Mouse (Mus musculus) heart, adult 2 months (tissue): ENCODE measurements around the gene Adrb1.
"Not testable (repeated sequence)": the region's sequence is repeated elsewhere in the genome, so short reads cannot be mapped to it uniquely, and the experiment has no call there.

Source experiments
- CTCF ChIP-seq: fragments of 200-600 bp; IDR thresholded peaks from 2 replicates; pipeline ENCODE4 v1.8.1; 2022; ENCODE audit warnings: antibody characterized with exemption, mild to moderate bottlenecking, moderate library complexity
- POLR2A ChIP-seq: fragments of 200-500 bp; IDR thresholded peaks from 2 replicates; pipeline ENCODE4 v1.6.1; 2011; ENCODE audit warnings: mild to moderate bottlenecking, low read depth, low read length, control low read depth; ENCODE audit not compliant: insufficient read depth

- TF ChIP-seq POLR2A, CTCF: not testable (repeated sequence)
Measured at GRCm38 (mm10) chr19:56754456-56754855, 32.5 kb downstream of the Adrb1 start.
